Mouse (Mus musculus): ENCODE results near the gene Tef. TPM values are rescaled to one million over a fixed set of nuclear protein-coding genes. Genes with fewer than 3 reads are reported as not detected.

Tef gene
- polyA plus RNA-seq, 1 experiment: 95.4 TPM

GRCm38 (mm10) chr15:81806621-81807404 is 4.6 kb downstream of the Tef start:
- DNase-seq: peak; percentile 66
- H3K4me3 ChIP-seq (replicated peaks; ENCODE audit: extremely low read depth, low read depth, low read length): no peak overlapping the region
- peaks cover 42% of the 10 kb centered on the region for H3K4me1 ChIP-seq (ENCODE audit: control insufficient read depth, insufficient read depth, low read length)
- 58% methylated on average over 4 of the region's 4 CpGs for WGBS
- TF ChIP-seq CTCF (IDR thresholded peaks at IDR 0.05; ENCODE audit: insufficient read depth, low read length): no peak
- no peak for TF ChIP-seq POLR2A (IDR thresholded peaks at IDR 0.05; ENCODE audit: borderline replicate concordance, extremely low read depth, low read depth, low read length)

- WGBS: 67% methylated on average over 2 of the region's 2 CpGs
- no peak overlapping the region for H3K4me3 ChIP-seq (replicated peaks; ENCODE audit: extremely low read depth, low read depth, low read length)
- TF ChIP-seq POLR2A (IDR thresholded peaks at IDR 0.05; ENCODE audit: borderline replicate concordance, extremely low read depth, low read depth, low read length) (no peak), CTCF (IDR thresholded peaks at IDR 0.05; ENCODE audit: insufficient read depth, low read length) (no peak)
- peaks cover 46% of the 10 kb centered on the region for H3K4me1 ChIP-seq (ENCODE audit: control insufficient read depth, insufficient read depth, low read length)
- DNase-seq: no peak
Observed at GRCm38 (mm10) chr15:81808799-81809198, 6.6 kb downstream of the Tef start.

- no peak for TF ChIP-seq POLR2A (IDR thresholded peaks at IDR 0.05; ENCODE audit: borderline replicate concordance, extremely low read depth, low read depth, low read length)
- TF ChIP-seq CTCF (IDR thresholded peaks at IDR 0.05; ENCODE audit: insufficient read depth, low read length): no peak
- Histone ChIP-seq H3K4me1 (ENCODE audit: control insufficient read depth, insufficient read depth, low read length) (peaks cover 40% of the 10 kb centered on the region), H3K4me3 (replicated peaks; ENCODE audit: extremely low read depth, low read depth, low read length) (no peak overlapping the region)
- WGBS: 16% methylated on average over 1 of the region's 1 CpGs
- no peak for DNase-seq
Observed at GRCm38 (mm10) chr15:81809550-81809949, 7.3 kb downstream of the Tef start.

- H3K4me3 ChIP-seq (replicated peaks; ENCODE audit: extremely low read depth, low read depth, low read length): peak overlapping the region; percentile 69
- DNase-seq: peak; percentile 84
- TF ChIP-seq CTCF (IDR thresholded peaks at IDR 0.05; ENCODE audit: insufficient read depth, low read length) (no peak), POLR2A (IDR thresholded peaks at IDR 0.05; ENCODE audit: borderline replicate concordance, extremely low read depth, low read depth, low read length) (peak; percentile 87; the same call in 1 of the 2 replicates)
- WGBS: under 1% methylated on average over 10 of the region's 10 CpGs
- peaks cover 38% of the 10 kb centered on the region for H3K4me1 ChIP-seq (ENCODE audit: control insufficient read depth, insufficient read depth, low read length)
Observed at GRCm38 (mm10) chr15:81810150-81810549, 7.9 kb downstream of the Tef start.

GRCm38 (mm10) chr15:81810671-81811598 is 8.7 kb downstream of the Tef start:
- peaks cover 30% of the 10 kb centered on the region for H3K4me1 ChIP-seq (ENCODE audit: control insufficient read depth, insufficient read depth, low read length)
- H3K4me3 ChIP-seq (replicated peaks; ENCODE audit: extremely low read depth, low read depth, low read length): peak overlapping the region; percentile 88
- peak; percentile 94 for DNase-seq
- under 1% methylated on average over 89 of the region's 89 CpGs for WGBS
- TF ChIP-seq POLR2A (IDR thresholded peaks at IDR 0.05; ENCODE audit: borderline replicate concordance, extremely low read depth, low read depth, low read length): peak; percentile 93; the same call in 1 of the 2 replicates
- TF ChIP-seq CTCF (IDR thresholded peaks at IDR 0.05; ENCODE audit: insufficient read depth, low read length): no peak

- peak overlapping the region; percentile 63 for H3K4me3 ChIP-seq (replicated peaks; ENCODE audit: extremely low read depth, low read depth, low read length)
- WGBS: under 1% methylated on average over 26 of the region's 26 CpGs
- no peak for TF ChIP-seq POLR2A (IDR thresholded peaks at IDR 0.05; ENCODE audit: borderline replicate concordance, extremely low read depth, low read depth, low read length)
- no peak for TF ChIP-seq CTCF (IDR thresholded peaks at IDR 0.05; ENCODE audit: insufficient read depth, low read length)
- no peak for DNase-seq
- peaks cover 24% of the 10 kb centered on the region for H3K4me1 ChIP-seq (ENCODE audit: control insufficient read depth, insufficient read depth, low read length)
Observed at GRCm38 (mm10) chr15:81811599-81811996, 9.4 kb downstream of the Tef start.

GRCm38 (mm10) chr15:81812287-81812686 is 10.1 kb downstream of the Tef start:
- Histone ChIP-seq H3K4me1 (ENCODE audit: control insufficient read depth, insufficient read depth, low read length) (peaks cover 20% of the 10 kb centered on the region), H3K4me3 (replicated peaks; ENCODE audit: extremely low read depth, low read depth, low read length) (no peak overlapping the region)
- TF ChIP-seq CTCF (IDR thresholded peaks at IDR 0.05; ENCODE audit: insufficient read depth, low read length): no peak
- no peak for TF ChIP-seq POLR2A (IDR thresholded peaks at IDR 0.05; ENCODE audit: borderline replicate concordance, extremely low read depth, low read depth, low read length)
- 24% methylated on average over 3 of the region's 3 CpGs for WGBS
- no peak for DNase-seq

GRCm38 (mm10) chr15:81812696-81813631 is 10.7 kb downstream of the Tef start:
- Histone ChIP-seq H3K4me1 (ENCODE audit: control insufficient read depth, insufficient read depth, low read length) (peaks cover 19% of the 10 kb centered on the region), H3K4me3 (replicated peaks; ENCODE audit: extremely low read depth, low read depth, low read length) (peak overlapping the region; percentile 10)
- 50% methylated on average over 7 of the region's 7 CpGs for WGBS
- no peak for DNase-seq
- no peak for TF ChIP-seq POLR2A (IDR thresholded peaks at IDR 0.05; ENCODE audit: borderline replicate concordance, extremely low read depth, low read depth, low read length)
- TF ChIP-seq CTCF (IDR thresholded peaks at IDR 0.05; ENCODE audit: insufficient read depth, low read length): no peak

All from lung, adult 2 months (tissue).